12 mouse cellular contexts compared by ENCODE assay signal in genomic region chr2:60018875-60019501, GRCm38 (mm10).
DNase-seq lines count a peak whose midpoint lies in the region; ATAC-seq and TF ChIP-seq lines count a peak whose summit lies in the region.
"Had no signal": no experiment of that assay in that cellular context is flagged by ENCODE, and none has a peak within 500 bp of the region (broad histone marks: within the 10 kb centered on the region; RNA-seq: fewer than 3 reads in every experiment).

No protein-coding gene starts in this region.

- ATAC-seq in lung, postnatal 0 days, result 0 out of 2 replicates have a peak, but pooled peaks have one; percentile 11
- peak; percentile 89 for ATAC-seq in inflammation-experienced regulatory T-cells, adult 6 months
- ATAC-seq in forebrain, embryonic 14.5 days, result no peak

- H3K4me1 ChIP-seq in lung, postnatal 0 days (ENCODE audit: insufficient read depth, low read depth, low read length), result no peaks in the 10 kb centered on the region
- no peaks in the 10 kb centered on the region for H3K4me1 ChIP-seq in forebrain, embryonic 14.5 days (ENCODE audit: control insufficient read depth, insufficient read depth, low read length)
- H3K4me1 ChIP-seq: kidney, embryonic 15.5 days had no signal

- TF ChIP-seq CTCF in lung, postnatal 0 days (IDR thresholded peaks at IDR 0.05), result no peak
- TF ChIP-seq CTCF in layer of hippocampus, adult 2 months (conservative IDR thresholded peaks at IDR 0.05), result no peak

- H3K27ac ChIP-seq in lung, postnatal 0 days (ENCODE audit: low read length), result no peak overlapping the region
- H3K27ac ChIP-seq in layer of hippocampus, adult 2 months, result no peak overlapping the region
- no peak overlapping the region for H3K27ac ChIP-seq in forebrain, embryonic 14.5 days (ENCODE audit: low read depth, low read length)
- H3K27ac ChIP-seq: heart, adult 2 months; kidney, embryonic 15.5 days; neural tube, embryonic 13.5 days had no signal

- no peaks in the 10 kb centered on the region for H3K9me3 ChIP-seq in lung, postnatal 0 days (ENCODE audit: low read length)
- H3K9me3 ChIP-seq in forebrain, embryonic 14.5 days (replicated peaks; ENCODE audit: control insufficient read depth, low read length), result no peaks in the 10 kb centered on the region
- H3K9me3 ChIP-seq: kidney, embryonic 15.5 days; neural tube, embryonic 13.5 days had no signal

- 64% methylated on average over 10 of the region's 10 CpGs for WGBS in lung, postnatal 0 days
- 87% methylated on average over 10 of the region's 10 CpGs for WGBS in forebrain, embryonic 14.5 days

- DNase-seq in lung, postnatal 0 days (ENCODE audit: low spot score), result peak; percentile 39
- no peak for DNase-seq in lung, postnatal 10 days
- peak; percentile 83 for DNase-seq in naive thymus-derived CD4-positive, alpha-beta T cell, adult 2 months (ENCODE audit: low read depth)
- no peak for DNase-seq in right cerebral cortex, postnatal 36 days (ENCODE audit: low spot score in 2 of 2)
- no peak for DNase-seq in layer of hippocampus, adult 2 months (ENCODE audit: low spot score in 2 of 2)
- no peak for DNase-seq in forebrain, embryonic 14.5 days (ENCODE audit: low spot score)
- no peak for DNase-seq in kidney, postnatal 36 days
- DNase-seq: cerebellum, adult 11-12 months had no signal

- no peak overlapping the region for H3K9ac ChIP-seq in lung, postnatal 0 days (replicated peaks; ENCODE audit: low read depth)
- no peak overlapping the region for H3K9ac ChIP-seq in forebrain, embryonic 14.5 days (ENCODE audit: low read length)
- H3K9ac ChIP-seq: kidney, embryonic 15.5 days; neural tube, embryonic 13.5 days had no signal

- H3K36me3 ChIP-seq in lung, postnatal 0 days (ENCODE audit: insufficient read depth, low read length), result no peaks in the 10 kb centered on the region
- no peaks in the 10 kb centered on the region for H3K36me3 ChIP-seq in forebrain, embryonic 14.5 days (ENCODE audit: control insufficient read depth, insufficient read depth, low read length)
- H3K36me3 ChIP-seq: kidney, embryonic 15.5 days; neural tube, embryonic 13.5 days had no signal

- no peaks in the 10 kb centered on the region for H3K27me3 ChIP-seq in lung, postnatal 0 days (replicated peaks; ENCODE audit: insufficient read depth, low read length)
- no peaks in the 10 kb centered on the region for H3K27me3 ChIP-seq in forebrain, embryonic 14.5 days (replicated peaks; ENCODE audit: control insufficient read depth, insufficient read depth, low read length)
- H3K27me3 ChIP-seq: kidney, embryonic 15.5 days; neural tube, embryonic 13.5 days had no signal

- H3K4me3 ChIP-seq in lung, postnatal 0 days (ENCODE audit: low read depth, low read length), result no peak overlapping the region
- no peak overlapping the region for H3K4me3 ChIP-seq in layer of hippocampus, adult 2 months
- no peak overlapping the region for H3K4me3 ChIP-seq in forebrain, embryonic 14.5 days (ENCODE audit: low read depth, low read length)
- H3K4me3 ChIP-seq: heart, adult 2 months; kidney, embryonic 15.5 days; neural tube, embryonic 13.5 days had no signal

- H3K4me2 ChIP-seq in lung, postnatal 0 days (replicated peaks; ENCODE audit: low read depth, low read length), result no peak overlapping the region
- no peak overlapping the region for H3K4me2 ChIP-seq in forebrain, embryonic 14.5 days (ENCODE audit: low read length)
- H3K4me2 ChIP-seq: kidney, embryonic 15.5 days; neural tube, embryonic 13.5 days had no signal

- TF ChIP-seq EP300 in lung, postnatal 0 days (IDR thresholded peaks at IDR 0.05), result no peak

Comparison
In these comparisons a context has a peak if more than half of its experiments do, and no peak if none do; other contexts are left out.
1. DNase-seq: peak in lung, postnatal 0 days (single experiment) and naive thymus-derived CD4-positive, alpha-beta T cell, adult 2 months (single experiment); none in lung, postnatal 10 days (single experiment), right cerebral cortex, postnatal 36 days (0 of 2), layer of hippocampus, adult 2 months (0 of 2), forebrain, embryonic 14.5 days (single experiment) and kidney, postnatal 36 days (0 of 2).